Mouse (Mus musculus): ENCODE data around the gene Nop2. TPM values are rescaled to one million over a fixed set of nuclear protein-coding genes. Genes with fewer than 3 reads are reported as not detected.

Gene Nop2
- total RNA-seq, 2 experiments from 2014 or later, result 29.5 TPM

DNA sequence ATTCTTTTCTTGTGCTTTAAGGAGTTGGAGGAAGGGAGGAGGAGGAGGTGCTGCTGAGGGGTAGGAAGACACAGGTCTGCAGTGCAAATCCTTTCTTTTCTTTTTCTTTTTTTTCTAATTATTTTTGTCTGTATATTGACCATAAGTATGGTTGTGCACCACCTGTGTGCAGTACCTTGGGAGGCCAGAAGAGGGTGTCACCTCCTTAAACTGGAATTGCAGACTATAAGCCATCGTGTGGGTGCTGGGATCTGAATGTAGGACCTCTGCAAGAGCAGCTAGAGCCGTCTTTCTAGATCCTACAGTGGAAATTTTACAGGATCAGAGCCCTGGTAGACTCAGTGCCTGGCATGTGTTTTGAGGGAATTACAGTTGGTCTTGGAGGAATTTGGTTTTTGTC is 24.0 kb upstream of the Nop2 start:
- no peak for DNase-seq (ENCODE audit: extremely low spot score in 1 of 2, low spot score in 1 of 2)

DNA sequence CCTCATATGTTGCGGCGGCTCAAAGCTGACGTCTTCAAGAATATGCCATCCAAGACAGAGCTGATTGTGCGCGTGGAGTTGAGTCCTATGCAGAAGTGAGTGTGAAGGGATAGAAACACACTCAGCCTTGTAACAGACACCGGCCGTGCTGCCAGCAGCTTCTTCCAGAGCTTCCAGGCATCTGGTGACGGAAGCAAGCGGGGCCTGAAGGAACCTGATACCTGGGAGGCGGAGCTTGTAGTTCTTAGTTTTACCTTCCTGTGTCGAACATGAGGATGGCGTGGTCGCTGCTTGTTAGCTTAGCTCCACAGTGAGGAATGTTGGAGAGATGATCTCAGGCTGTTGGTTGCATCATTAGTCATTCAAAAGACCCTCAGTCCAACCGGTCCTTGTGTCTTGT is 22.3 kb upstream of the Nop2 start:
- no peak for DNase-seq (ENCODE audit: extremely low spot score in 1 of 2, low spot score in 1 of 2)

- peak in 1 of 2 experiments; percentile 41 for DNase-seq (ENCODE audit: extremely low spot score in 1 of 2, low spot score in 1 of 2)
These were observed 20.8 kb upstream of the Nop2 start for GRCm38 (mm10) chr6:125110927-125111326.

DNA sequence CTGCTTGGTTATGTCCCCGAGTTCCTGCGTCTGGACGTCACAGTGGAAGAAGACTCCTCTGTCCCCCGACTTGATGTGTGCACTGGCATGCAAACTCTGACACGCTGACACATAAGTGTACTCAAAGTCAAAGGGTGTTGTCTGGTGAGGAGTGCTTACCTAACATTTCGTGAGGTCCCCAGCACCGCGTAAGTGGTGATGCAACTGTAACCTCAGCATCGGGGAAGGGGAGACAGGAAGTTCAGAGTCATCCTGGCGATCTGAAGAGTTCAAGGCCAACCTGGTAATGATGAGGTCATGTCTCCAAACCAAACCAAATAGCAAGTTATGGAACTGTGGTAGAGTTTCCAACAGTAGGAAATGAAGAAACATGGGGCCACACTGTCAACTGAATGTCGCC is 19.2 kb upstream of the Nop2 start:
- no peak for DNase-seq (ENCODE audit: extremely low spot score in 1 of 2, low spot score in 1 of 2)

GRCm38 (mm10) chr6:125119387-125119786 is 12.3 kb upstream of the Nop2 start:
- no peak for DNase-seq (ENCODE audit: extremely low spot score in 1 of 2, low spot score in 1 of 2)

DNA sequence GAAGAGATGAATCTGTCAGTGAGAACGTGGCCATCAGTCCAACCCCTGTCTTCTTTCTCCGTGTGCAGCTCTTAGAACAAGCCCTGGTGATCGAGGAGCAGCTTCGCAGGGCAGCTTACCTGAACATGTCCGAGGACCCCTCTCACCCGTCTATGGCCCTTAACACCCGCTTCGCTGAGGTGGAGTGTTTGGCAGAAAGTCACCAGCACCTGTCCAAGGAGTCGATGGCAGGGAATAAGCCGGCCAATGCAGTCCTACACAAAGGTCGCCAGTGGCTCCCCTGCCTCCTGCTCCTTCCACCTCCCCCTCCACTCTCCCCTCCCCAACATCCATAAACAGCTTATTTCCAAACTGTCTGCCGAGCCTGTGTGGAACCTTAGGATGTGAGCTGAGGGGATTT is 3.0 kb upstream of the Nop2 start:
- DNase-seq (ENCODE audit: extremely low spot score in 1 of 2, low spot score in 1 of 2), result no peak

GRCm38 (mm10) chr6:125129710-125130402 is 1.9 kb upstream of the Nop2 start:
- DNase-seq (ENCODE audit: extremely low spot score in 1 of 2, low spot score in 1 of 2), result no peak

DNA sequence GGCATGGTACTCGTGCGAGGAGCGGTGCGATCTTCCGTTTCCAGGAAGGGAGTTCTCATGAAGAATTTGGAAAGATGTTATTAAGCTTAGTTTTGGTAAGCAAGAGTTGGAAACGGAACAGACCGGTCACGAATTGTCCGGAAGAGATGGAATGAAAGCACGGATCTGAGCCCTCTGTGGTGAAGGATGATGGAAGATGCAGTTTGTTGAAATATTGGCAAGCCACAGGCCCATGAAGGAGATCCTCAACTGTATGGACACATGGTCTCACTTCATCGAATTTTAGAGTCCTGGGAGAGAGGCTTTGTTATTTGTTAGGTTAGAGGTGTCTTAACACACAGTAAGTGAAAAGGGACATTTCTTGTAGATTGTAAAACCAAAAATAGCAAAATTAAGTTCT is 761 bp downstream of the Nop2 start:
- DNase-seq (ENCODE audit: extremely low spot score in 1 of 2, low spot score in 1 of 2), result no peak

DNA sequence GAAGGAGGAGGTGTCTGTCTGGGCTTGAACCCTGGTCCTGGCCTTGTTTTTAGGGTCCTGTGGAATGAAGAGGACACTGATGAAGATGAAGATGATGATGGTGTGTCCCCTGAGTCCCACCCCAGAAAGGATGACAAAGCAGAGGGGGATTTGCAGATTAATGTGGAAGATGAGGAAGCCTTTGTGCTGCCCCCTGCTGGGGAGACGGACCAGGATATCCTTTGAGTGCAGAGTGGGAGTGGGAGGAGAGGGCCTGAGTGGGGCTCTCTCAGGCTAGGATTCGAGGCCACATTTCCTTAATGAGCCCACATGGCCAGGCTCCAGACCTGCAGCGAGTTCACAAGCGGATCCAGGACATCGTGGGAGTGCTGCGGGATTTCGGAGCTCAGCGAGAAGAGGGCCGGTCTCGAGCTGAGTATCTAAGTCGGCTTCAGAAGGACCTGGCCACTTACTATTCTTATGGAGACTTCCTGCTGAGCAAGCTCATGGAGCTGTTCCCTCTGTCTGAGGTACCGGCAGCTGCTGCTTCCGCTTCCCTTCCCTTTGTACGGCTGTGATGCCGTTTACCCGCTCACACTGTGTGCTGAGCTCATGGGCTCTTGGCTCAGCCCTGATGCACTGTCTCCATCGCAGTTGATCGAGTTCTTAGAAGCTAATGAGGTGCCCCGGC is 5.4 kb downstream of the Nop2 start:
- peak in 1 of 2 experiments; percentile 70 for DNase-seq (ENCODE audit: extremely low spot score in 1 of 2, low spot score in 1 of 2)

DNA sequence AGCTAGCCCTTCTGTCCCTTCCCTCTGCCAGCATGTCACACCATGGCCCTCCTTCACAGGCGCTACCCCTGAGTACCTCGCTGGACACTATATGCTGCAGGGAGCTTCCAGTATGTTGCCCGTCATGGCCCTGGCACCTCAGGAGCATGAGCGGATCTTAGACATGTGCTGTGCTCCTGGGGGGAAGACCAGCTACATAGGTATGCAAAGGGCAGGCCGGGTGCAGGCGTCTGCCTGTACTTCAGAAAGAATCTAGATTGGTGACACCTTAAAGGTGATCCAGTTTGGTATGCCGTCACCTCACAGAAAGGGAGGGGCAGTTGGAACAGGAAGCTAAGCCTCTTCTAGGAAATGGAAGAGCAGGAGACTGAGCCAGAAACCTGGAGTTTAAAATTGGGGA is 8.0 kb downstream of the Nop2 start:
- DNase-seq (ENCODE audit: extremely low spot score in 1 of 2, low spot score in 1 of 2), result no peak

- no peak for DNase-seq (ENCODE audit: extremely low spot score in 1 of 2, low spot score in 1 of 2)
These were observed 10.7 kb downstream of the Nop2 start for GRCm38 (mm10) chr6:125142436-125142835.

- DNase-seq (ENCODE audit: extremely low spot score in 1 of 2, low spot score in 1 of 2), result no peak
These were observed 11.4 kb downstream of the Nop2 start for GRCm38 (mm10) chr6:125143128-125143527.

DNA sequence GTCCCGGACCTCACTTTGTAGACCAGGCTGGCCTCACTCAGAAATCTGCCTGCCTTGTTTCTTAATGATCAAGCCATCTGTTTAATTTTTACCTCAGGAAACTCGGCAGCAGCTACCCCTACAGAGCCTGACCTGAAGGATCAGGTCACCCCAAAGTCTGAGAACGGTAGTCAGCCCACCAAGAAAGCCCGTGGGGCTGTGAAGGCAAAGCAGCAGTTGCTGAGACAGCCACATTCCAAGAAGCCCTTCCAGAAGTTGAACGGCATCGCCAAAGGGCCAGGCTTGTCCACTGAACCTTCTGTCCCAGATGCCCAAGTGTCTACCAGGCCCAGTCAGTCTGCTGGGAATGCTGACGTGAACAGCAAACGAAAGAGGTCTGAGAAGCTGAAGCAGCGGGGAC is 12.2 kb downstream of the Nop2 start:
- no peak for DNase-seq (ENCODE audit: extremely low spot score in 1 of 2, low spot score in 1 of 2)

DNA sequence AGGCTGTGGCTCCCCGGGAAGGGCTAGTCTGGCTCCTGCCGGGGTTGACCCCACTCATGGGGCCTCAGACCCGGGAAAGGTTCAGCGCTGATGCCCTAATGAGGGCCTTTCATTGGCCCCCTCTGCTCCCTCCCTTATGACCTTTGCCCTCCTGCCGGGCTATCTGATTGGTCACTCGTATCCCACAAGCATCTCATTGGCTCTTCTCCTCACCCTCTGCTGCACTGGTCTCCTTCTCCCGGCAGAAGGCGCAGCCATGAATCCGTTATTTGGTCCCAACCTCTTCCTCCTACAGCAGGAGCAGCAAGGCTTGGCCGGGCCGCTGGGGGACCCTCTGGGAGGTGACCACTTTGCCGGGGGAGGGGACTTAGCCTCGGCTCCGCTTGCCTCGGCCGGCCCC is 13.3 kb downstream of the Nop2 start, which contains the start of gene Iffo1:
TSS of gene Iffo1 (plus strand) at position 241 of the 400 bp plus-strand sequence.
- peak; percentile 79 to 80 for DNase-seq (ENCODE audit: extremely low spot score in 1 of 2, low spot score in 1 of 2)

DNA sequence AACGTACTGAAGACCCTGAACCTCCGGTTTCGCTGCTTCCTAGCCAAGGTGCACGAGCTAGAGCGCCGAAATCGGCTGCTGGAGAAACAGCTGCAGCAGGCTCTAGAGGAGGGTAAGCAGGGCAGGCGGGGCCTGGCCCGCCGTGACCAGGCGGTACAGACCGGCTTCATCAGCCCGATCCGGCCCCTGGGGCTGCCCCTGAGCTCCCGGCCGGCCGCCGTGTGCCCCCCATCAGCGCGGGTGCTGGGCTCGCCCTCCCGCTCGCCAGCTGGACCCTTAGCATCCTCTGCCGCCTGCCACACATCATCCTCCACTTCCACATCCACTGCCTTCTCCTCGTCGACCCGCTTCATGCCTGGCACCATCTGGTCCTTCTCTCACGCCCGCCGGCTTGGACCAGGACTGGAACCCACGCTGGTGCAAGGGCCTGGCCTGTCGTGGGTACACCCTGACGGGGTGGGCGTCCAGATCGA is 13.8 kb downstream of the Nop2 start:
- no peak for DNase-seq (ENCODE audit: extremely low spot score in 1 of 2, low spot score in 1 of 2)

DNA sequence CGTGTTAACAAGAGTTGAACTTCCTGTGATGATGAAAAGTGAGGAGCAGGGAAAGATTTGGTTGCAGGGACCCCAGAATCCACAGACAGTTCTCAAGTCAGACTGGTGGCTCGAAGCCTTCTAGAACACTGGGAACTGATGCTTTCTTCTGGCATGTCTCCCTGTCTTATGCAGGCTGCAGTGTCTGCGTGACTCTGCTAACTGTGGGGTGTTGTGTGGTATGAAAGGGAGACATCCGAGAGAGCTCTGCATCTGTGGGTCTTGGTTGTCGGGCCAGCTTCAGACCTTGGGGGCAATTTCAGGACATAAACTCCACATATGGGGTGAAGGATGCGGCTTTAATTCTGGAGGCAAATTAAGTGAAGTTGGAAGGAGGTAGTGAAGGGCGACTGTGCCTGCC is 14.4 kb downstream of the Nop2 start:
- no peak for DNase-seq (ENCODE audit: extremely low spot score in 1 of 2, low spot score in 1 of 2)

- no peak for DNase-seq (ENCODE audit: extremely low spot score in 1 of 2, low spot score in 1 of 2)
These were observed 15.1 kb downstream of the Nop2 start for GRCm38 (mm10) chr6:125146797-125147196.

DNA sequence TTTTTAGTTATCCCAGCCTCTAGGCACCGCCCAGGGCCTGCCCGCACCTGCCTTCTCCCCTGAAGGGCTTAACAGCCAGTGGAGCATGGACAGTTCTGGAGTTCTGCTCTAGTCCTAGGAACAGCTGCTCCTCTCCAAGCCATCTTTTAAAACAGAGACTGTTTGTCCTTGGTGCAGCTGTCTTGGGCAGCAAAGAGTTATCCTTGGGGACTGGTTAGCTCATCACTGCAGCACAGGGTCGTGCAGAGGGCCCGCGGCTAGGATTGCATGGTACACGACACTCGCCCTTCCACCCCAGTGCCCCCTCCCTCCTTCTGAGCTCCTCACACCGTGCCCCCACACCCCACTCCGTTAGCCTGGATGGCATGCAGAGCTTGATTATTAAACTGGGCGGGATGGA is 15.6 kb downstream of the Nop2 start:
- DNase-seq (ENCODE audit: extremely low spot score in 1 of 2, low spot score in 1 of 2), result no peak

GRCm38 (mm10) chr6:125148251-125148925 is 16.7 kb downstream of the Nop2 start:
- DNase-seq (ENCODE audit: extremely low spot score in 1 of 2, low spot score in 1 of 2), result peak in 1 of 2 experiments; percentile 13

GRCm38 (mm10) chr6:125148926-125149568 is 17.3 kb downstream of the Nop2 start:
- peak in 1 of 2 experiments; percentile 27 for DNase-seq (ENCODE audit: extremely low spot score in 1 of 2, low spot score in 1 of 2)

DNA sequence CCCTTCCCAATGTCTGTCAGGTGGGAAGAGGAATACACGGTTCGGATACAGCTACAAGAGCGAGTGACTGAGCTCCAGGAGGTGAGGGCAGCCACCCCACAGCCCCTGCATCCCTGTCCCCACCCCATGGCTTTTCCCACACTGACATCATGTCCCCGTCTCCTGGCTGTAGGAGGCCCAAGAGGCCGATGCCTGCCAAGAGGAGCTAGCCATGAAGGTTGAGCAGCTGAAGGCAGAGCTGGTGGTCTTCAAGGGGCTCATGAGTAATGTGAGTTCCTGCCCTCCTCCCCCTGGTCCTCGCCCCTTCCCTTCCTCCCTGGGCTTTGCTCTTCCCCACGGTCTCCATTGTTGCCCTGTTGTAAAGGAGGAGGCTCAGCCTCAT is 17.9 kb downstream of the Nop2 start:
- DNase-seq (ENCODE audit: extremely low spot score in 1 of 2, low spot score in 1 of 2), result no peak
